Mouse (Mus musculus) heart, postnatal 4 days (tissue): ENCODE results near the gene Ldb1. TPM values are rescaled to one million over a fixed set of nuclear protein-coding genes. Genes with fewer than 3 reads are reported as not detected.
"Not testable (repeated sequence)": the region's sequence is repeated elsewhere in the genome, so short reads cannot be mapped to it uniquely, and the experiment has no call there.

ENCODE experiments used
- DNase-seq: peaks from one replicate; pipeline ENCODE4 v3.0.0; 2021
- total RNA-seq, 2 experiments: library from RNA; stranded (reverse); gene quantifications; 2 replicates each; pipeline ENCODE4 v1.2.3; 2021

Ldb1 gene
- total RNA-seq, 2 experiments from 2014 or later = 76.3 to 81.5 TPM

DNA sequence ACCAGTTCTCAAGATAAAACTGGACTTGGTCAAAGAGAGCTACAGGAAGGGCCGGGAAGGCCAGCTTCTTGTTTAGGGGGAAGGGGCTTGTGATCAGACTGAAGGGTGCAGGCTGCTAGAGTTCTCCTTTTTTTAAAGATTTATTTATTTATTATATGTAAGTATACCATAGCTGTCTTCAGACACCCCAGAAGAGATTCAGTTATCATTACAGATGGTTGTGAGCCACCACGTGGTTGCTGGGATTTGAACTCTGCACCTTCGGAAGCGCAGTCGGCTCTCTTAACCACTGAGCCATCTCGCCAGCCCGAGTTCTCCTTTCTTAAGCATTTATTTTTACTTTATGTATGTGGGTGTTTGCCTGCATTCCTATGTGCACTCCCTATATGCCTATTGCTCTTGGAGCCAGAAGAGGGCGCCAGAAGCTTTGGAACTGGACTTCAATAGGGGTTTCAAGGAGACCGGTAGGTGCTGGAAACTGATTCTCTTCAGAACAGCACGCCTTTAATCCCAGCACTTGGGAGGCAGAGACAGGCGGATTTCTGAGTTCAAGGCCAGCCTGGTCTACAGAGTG, 16.2 kb downstream of the Ldb1 start:
- no peak for DNase-seq

DNA sequence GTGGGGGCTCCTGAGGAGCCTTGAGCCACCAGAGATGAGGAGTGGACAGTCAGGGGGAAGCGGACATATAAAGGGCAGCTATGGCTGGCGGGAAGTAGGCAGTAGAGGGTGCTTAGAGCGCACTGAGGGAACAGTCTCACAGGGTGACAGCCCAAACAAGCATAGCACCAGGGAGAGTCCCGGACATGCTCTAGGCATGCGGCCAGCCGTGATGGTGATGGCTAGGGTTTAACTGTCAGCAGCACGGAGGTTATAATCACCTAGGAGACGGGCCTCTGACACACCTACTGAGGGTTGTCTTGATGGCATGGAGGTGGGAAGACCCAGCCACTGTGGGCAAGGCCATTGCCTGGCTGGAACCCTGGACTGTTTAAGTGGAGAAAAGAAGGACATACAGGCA, 18.4 kb downstream of the Ldb1 start:
- DNase-seq = peak; percentile 72

- no peak for DNase-seq
Observed at GRCm38 (mm10) chr19:46024959-46025358, 20.1 kb downstream of the Ldb1 start.

DNA sequence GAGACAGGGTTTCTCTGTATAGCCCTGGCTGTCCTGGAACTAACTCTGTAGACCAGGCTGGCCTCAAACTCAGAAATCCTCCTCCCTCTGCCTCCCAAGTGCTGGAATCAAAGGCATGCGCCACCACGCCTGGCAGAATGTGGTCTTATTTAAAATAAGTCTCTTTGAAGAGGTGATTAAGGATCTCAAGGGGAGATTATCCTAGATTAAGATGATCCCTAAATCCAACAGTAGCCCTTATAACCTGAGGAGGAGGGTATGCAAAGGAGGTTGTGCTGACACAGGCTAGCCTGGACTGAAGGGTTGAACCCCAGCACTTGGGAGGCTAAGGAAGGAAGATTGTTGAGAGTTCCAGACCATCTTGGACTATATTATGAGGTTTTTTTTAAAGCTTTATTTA, 29.0 kb downstream of the Ldb1 start:
- DNase-seq = no peak

DNA sequence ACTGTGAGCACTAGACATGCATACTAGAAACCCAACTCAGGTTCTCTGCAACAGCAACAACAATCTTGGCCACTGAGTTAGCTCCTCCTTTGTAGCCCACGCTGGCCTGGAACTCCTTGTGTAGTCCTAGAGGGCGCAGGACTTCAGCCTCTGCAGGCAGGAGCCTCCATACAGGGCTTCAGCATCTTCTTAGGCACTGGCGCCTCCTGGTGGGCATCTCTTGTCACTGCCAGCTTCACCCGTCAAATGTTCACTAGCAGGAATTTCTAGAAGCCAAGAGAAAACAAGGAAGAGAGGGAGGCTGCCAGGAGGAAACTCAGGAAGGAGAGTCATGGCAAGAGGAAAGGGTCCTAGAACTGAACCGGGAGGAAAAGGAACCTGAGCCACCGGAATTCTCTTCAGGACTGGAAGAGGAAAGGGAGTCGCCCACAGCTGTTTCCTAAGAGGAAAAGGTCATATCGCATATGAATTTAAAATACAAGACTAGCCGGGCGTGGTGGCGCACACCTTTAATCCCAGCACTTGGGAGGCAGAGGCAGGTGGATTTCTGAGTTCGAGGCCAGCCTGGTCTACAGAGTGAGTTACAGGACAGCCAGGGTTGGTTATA, 30.3 kb downstream of the Ldb1 start:
- DNase-seq = peak; percentile 92

GRCm38 (mm10) chr19:46005680-46006079, 39.3 kb downstream of the Ldb1 start:
- DNase-seq = no peak

GRCm38 (mm10) chr19:46004814-46005466, 40.1 kb downstream of the Ldb1 start:
- DNase-seq = no peak

DNA sequence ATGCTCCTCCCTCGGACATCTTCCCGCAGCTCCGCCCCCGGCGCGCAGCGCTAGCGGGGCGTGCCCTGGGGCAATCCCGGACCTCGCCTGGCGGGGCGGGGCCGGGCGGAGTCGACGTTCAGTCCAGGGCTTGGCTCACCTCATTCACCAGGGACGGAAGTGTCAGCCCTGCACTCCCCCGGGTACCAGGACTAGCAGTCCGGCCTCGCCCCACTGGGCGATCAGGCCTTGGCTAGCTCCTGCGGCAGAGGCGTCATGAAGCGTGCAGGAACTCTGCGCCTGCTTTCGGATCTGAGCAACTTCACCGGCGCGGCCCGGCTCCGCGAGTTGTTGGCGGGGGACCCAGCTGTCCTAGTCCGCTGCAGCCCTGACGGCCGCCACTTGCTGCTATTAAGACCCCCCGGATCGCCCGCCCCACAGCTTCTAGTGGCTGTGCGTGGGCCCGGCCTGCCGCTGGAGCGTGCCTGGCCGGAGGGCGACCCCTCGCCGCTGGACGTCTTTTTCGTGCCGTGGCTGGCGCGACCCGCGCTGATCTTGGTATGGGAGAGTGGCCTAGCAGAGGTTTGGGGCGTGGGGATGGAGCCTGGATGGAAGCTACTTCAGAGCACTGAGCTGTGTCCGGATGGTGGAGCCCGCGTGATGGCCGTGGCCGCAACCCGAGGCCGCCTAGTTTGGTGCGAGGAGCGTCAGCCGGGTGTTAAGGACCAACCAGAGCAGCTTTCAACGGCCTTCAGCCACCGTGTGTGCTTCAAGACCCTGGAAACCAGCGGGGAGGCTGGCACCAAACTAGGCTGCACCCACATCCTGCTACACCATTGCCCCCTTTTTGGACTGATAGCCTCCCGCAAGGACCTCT, 41.4 kb downstream of the Ldb1 start, which contains the start of gene Hps6:
TSS of gene Hps6 (plus strand) at position 138 of the 856 bp plus-strand sequence.
- peak; percentile 88 for DNase-seq

- DNase-seq = no peak
Observed at GRCm38 (mm10) chr19:46002279-46002678, 42.7 kb downstream of the Ldb1 start.

GRCm38 (mm10) chr19:45999378-45999777, 45.6 kb downstream of the Ldb1 start:
- DNase-seq = no peak

DNA sequence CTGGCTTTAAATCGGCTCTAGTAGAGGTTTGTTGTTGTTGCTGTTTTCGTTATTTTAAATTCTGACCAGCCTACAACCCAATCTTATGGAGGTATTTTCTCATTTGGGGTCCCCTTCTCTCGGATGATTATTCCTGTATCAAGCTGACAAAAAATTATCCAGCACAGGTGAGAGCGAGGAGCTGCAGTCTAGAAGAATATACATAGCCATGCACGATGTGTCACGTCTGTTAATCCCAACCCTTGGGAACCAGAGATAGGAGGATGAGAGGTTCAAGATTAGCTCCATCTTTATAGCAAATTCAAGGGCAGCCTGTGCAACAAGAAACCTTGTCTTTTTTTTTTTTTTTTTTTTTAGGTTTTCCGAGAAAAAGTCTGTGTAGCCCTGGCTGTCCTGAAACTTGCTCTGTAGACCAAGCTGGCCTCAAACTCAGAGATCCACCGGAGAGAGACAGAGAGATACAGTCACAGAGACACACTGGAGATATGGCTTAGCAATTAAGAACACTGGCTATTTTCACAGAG, 46.3 kb downstream of the Ldb1 start:
- no peak for DNase-seq

DNA sequence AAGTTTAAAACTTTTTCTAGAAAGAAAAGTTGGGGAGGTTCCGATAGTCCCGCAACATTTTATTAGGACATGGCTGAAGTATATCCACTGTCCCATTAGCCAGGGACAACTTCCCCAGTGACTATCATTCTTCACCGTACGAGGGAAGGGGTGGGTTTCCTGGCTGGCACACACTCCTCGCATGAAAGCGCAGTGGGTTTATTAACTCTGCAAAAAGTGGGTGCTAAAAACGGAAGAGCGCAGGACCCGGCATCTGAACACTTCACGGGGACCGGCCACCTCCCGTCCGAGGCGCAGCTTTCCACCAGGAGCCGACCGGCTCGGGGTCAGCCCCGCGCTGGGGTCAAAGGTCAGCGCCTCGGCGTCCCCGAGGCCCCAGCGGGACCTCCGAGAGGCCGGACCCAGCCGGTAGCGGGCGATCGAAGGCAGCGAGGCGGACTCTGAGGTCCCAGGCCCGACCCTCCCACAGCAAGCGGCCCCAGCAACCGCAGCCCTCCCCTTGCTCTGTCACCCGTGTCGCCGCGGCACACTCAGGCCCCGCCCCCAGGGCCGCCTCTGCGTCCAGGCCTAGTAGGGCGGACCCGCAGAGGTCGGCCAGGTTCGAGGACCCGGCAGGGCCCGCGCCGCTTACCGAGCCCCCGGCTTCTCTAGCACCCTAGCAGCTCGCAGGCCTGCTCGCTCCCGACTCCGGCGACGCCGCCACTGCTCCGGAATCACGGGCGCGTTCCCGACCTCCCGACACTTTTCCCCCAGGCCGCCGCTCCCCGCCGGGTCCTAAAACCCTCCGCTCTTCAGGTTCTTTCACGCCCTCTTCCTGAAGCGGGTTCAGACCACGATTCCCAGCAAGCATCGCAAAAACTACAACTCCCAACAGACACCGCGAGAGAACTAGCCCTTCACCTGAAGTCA, 47.0 kb downstream of the Ldb1 start, which contains the start of gene Armh3:
TSS of gene Armh3 (minus strand) at position 704 of the 909 bp plus-strand sequence.
- DNase-seq = peak; percentile 90

DNA sequence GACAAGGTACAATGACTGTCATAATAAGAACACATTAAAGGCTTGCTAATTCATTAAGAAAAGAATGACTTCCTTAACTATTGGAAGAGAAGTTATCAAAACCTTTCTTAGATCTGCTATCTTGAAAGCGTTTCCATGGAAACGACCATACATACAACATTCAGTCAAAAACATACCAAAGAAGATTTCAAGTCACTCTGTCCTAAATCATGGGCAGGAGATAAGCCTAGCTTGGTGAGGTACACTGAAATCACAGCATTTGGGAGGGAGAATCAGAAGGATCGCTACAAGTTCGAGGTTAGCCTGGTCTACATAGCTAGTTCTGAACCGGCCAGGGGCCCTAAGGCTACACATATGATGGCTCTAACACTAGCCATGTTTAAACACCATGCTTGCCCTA, 47.6 kb downstream of the Ldb1 start:
- no peak for DNase-seq

DNA sequence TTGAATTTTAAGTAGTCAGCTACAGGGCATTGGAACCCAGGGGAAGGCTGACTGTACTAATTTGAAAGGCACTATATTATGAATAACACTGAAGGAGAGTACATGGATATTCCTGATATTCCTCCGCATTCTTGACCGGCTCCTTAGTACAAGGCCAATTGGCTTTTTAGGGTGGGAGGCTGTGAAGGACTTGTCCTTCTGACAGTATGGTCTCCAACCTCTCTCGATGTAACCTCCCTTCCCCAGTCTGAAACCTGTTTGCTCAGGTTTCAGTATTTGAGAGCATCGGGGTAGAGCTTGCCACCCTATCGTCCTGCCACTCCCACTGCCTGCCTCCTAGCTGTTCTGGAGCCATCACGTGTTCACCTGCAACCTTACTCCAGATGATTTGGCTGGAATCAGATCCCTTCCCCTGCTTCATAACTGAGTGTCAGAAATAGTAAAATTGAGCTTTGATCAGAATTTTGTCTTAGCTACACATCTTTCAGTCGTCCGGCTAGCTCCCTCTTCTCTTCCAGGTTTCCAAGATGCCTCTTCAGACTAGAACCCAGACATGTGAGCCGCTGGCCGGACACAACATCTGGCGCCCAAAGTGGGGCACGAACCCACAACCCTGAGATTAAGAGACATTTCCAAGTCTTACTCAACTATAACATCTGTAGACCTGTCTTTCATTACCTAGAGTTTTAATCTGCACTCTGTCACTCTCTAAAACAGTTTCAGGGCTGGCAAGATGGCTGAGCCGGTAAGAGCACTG, 50.9 kb downstream of the Ldb1 start:
- no peak for DNase-seq

DNA sequence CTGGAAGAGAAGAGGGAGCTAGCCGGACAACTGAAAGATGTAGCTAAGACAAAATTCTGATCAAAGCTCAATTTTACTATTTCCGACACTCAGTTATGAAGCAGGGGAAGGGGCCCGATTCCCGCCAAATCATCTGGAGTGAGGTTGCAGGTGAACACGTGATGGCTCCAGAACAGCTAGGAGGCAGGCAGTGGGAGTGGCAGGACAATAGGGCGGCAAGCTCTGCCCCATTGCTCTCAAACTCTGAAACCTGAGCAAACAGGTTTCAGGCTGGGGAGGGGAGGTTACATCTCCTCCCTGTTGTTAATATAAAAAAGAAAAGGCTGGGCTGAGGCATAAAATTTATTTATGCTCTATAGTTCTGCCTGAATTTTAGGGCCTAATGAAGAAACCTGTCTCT, 51.6 kb downstream of the Ldb1 start:
- not testable (repeated sequence) for DNase-seq

- no peak for DNase-seq
Observed at GRCm38 (mm10) chr19:45991171-45991570, 53.8 kb downstream of the Ldb1 start.

DNA sequence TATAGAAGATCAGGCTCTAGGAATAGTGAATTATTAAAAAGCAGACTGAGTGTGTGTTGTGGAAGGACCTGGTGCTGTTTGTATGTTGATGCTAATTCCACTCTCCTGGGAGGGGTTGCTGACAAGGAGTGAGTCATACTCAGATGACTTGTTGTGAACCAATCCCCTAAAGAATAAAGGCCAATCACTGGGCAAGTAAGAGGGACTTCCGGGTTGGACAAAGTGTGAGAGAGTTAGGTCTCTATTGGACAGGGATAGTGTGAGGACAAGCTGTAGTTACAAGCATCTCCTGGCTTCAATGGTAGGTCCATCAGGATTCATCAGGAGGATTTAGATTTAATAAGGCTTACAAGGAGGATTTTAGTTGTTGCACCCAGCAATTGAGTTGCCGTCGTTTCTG, 56.8 kb downstream of the Ldb1 start:
- no peak for DNase-seq

DNA sequence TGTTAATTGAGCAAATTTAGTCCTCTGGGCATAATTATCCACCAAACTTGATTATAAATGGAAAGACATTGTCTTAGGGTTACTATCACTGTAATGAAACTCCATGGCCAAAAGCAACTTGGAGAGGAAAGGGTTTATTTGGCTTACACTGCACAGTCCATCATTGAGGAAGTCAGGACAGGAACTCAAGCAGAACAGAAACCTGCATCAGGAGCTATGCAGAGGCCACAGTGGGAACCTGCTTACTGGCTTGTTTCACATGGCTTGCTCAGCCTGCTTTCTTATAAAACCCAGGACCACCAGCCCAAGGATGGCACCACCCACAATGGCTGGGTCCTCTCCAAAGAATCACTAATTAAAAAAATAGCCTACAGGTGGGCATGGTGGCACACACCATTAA, 60.6 kb downstream of the Ldb1 start:
- no peak for DNase-seq
